Mouse (Mus musculus) spleen, adult 2 months (tissue): ENCODE measurements around the gene Arhgef19.

Experiments
- CTCF ChIP-seq: fragments of 200-500 bp; IDR thresholded peaks from 2 replicates; pipeline ENCODE4 v1.5.1; 2011; ENCODE audit warnings: mild to moderate bottlenecking, inconsistent platforms; ENCODE audit not compliant: insufficient read depth, insufficient read length, insufficient replicate concordance; ENCODE audit errors: extremely low read depth
- POLR2A ChIP-seq: fragments of 200-500 bp; IDR thresholded peaks from 2 replicates; pipeline ENCODE4 v1.6.1; 2011; ENCODE audit warnings: low read depth, low read length, inconsistent platforms

- TF ChIP-seq CTCF (no peak), POLR2A (no peak)
Measured at GRCm38 (mm10) chr4:141194553-141194952, 44.7 kb upstream of the Arhgef19 start.
